Mouse (Mus musculus): Measurements from ENCODE around the gene Enox1.

DNA sequence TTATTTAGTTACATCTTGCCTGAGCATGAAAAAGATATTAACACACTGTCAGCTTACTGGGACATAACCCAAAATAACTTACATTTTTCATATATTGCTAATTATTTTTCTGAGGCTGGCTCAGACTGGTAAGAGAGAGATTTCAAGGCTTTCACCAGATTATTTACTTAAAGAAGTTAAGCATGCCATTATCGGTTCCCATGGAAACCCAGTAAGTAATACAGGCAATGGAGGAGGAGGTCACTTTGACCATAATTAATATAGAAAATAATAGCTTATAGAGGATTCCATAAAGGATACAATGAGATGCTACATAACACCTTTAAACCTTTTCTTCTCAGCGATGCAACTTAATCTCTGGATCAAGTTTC is 476.6 kb downstream of the Enox1 start:
- no peak for TF ChIP-seq POLR2A (IDR thresholded peaks at IDR 0.05; ENCODE audit: low read depth, low read length)
- no peak for TF ChIP-seq CTCF (conservative IDR thresholded peaks at IDR 0.05; ENCODE audit: insufficient read depth, insufficient read length, low read depth, low read length)

Data from kidney, adult 2 months (tissue).